Mouse (Mus musculus) hindbrain, embryonic 16.5 days (tissue): ENCODE data around the gene Mapk9. TPM values are rescaled to one million over a fixed set of nuclear protein-coding genes. Genes with fewer than 3 reads are reported as not detected.

Source experiments
- ATAC-seq: fragments of 200-750 bp; cut with Nextera tagmentation; 2 replicates; pipeline ENCODE4 v1.8.0; 2017; ENCODE audit warnings: moderate TSS enrichment, moderate library complexity
- H3K27ac ChIP-seq: fragments of 300-500 bp; sonication (generic); 2 replicates; pipeline ENCODE4 v1.5.1; 2014; ENCODE audit warnings: low read depth, mild to moderate bottlenecking, control low read depth, low read length, moderate library complexity
- H3K27me3 ChIP-seq: fragments of 300-500 bp; sonication (generic); replicated peaks from 2 replicates; pipeline ENCODE4 v1.6.1; 2014; ENCODE audit warnings: low read length; ENCODE audit not compliant: control insufficient read depth, insufficient read depth
- H3K36me3 ChIP-seq: fragments of 300-500 bp; sonication (generic); 2 replicates; pipeline ENCODE4 v1.6.1; 2014; ENCODE audit warnings: mild to moderate bottlenecking, low read length, moderate library complexity, mixed read lengths; ENCODE audit not compliant: control insufficient read depth, insufficient read depth
- H3K4me1 ChIP-seq: fragments of 300-500 bp; sonication (generic); 2 replicates; pipeline ENCODE4 v1.6.1; 2014; ENCODE audit warnings: low read depth, low read length; ENCODE audit not compliant: control insufficient read depth, insufficient read depth
- H3K4me2 ChIP-seq: fragments of 300-500 bp; sonication (generic); 2 replicates; pipeline ENCODE4 v1.6.1; 2014; ENCODE audit warnings: mild to moderate bottlenecking, low read length, control low read depth, moderate library complexity
- H3K4me3 ChIP-seq: fragments of 300-500 bp; sonication (generic); 2 replicates; pipeline ENCODE4 v1.5.1; 2014; ENCODE audit warnings: mild to moderate bottlenecking, low read length, control low read depth, moderate library complexity
- H3K9ac ChIP-seq: fragments of 300-500 bp; sonication (generic); 2 replicates; pipeline ENCODE4 v1.6.1; 2014; ENCODE audit warnings: low read depth, mild to moderate bottlenecking, control low read depth, low read length, moderate library complexity
- H3K9me3 ChIP-seq: fragments of 300-500 bp; sonication (generic); 2 replicates; pipeline ENCODE4 v1.6.1; 2014; ENCODE audit warnings: mild to moderate bottlenecking, low read length, moderate library complexity; ENCODE audit not compliant: control insufficient read depth
- WGBS: fragments of 180-500 bp; shearing (Covaris S2); extraction: QIAGEN DNeasy Blood & Tissue Kit; methylation state at CpG from one replicate; pipeline ENCODE4 v1.1.7; 2014; 5-methylcytosine and 5-hydroxymethylcytosine counted together
- microRNA-seq: library from miRNA; unstranded; fragments of <30 nt; microRNA quantifications from one replicate; pipeline ENCODE4, GENCODE M21; 2017
- polyA plus RNA-seq: library from polyadenylated mRNA; unstranded; fragments of >200 nt; fragmentation: Nextera tagmentation; extraction: Ambion mirVana; gene quantifications from 2 replicates; pipeline ENCODE4 v1.2.1, GENCODE M21; 2015

Gene Mapk9
- polyA plus RNA-seq, 1 experiment from 2014 or later, result 69.0 TPM

DNA sequence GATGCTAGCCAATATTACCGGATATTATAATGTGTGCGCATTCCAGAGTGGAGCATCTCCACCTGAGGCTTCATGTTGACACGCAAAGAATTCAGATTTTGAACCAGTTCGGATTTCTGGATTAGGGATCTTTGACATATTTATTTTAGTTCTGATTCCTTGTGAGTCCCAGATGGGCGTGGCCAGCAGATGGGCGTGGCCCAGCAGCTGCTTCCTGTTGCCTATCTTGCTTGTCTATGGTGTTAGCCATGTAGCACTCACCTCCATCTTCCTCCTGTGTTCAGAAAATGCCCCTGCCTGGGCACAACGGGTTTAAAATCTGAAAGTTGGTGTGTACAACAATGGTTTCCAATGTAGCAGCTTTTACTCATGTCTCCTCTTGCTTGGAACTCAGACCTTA lies 79.6 kb downstream of the Mapk9 start:
- Histone ChIP-seq H3K4me1 (peaks cover 9% of the 10 kb centered on the region; the same call in 1 of the 2 replicates), H3K4me2 (no peak overlapping the region), H3K9me3 (no peaks in the 10 kb centered on the region), H3K27me3 (no peaks in the 10 kb centered on the region), H3K27ac (no peak overlapping the region), H3K4me3 (no peak overlapping the region), H3K9ac (no peak overlapping the region), H3K36me3 (no peaks in the 10 kb centered on the region)
- no peak for ATAC-seq
- 86% methylated on average over 7 of the region's 7 CpGs for WGBS

DNA sequence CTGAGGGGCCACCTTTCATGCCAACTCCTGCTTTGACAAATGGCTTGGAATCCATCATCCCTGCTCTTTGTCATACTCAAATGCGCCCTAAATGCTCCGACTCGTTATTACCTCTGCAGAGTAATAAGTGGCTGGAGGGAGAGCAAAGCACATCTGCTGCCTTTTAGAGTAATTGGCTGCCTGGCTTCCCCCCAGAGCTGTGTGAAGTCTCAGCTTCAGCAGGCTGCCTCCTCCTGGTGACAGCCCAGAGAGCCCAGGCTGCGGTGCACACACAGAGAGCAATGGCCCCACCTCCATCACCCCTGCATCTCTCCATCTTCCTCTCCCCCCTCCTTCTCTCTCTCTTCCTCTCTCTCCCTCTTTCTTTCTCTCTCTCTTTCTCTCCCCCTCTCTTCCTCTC lies 80.6 kb downstream of the Mapk9 start:
- Histone ChIP-seq H3K9me3 (no peaks in the 10 kb centered on the region), H3K4me3 (no peak overlapping the region), H3K4me2 (peak overlapping the region; percentile 18; the same call in 1 of the 2 replicates), H3K27ac (peak overlapping the region; percentile 57), H3K27me3 (no peaks in the 10 kb centered on the region), H3K36me3 (no peaks in the 10 kb centered on the region), H3K4me1 (peaks cover 18% of the 10 kb centered on the region), H3K9ac (no peak overlapping the region)
- ATAC-seq, result peak; percentile 58
- 21% methylated on average over 4 of the region's 4 CpGs for WGBS

DNA sequence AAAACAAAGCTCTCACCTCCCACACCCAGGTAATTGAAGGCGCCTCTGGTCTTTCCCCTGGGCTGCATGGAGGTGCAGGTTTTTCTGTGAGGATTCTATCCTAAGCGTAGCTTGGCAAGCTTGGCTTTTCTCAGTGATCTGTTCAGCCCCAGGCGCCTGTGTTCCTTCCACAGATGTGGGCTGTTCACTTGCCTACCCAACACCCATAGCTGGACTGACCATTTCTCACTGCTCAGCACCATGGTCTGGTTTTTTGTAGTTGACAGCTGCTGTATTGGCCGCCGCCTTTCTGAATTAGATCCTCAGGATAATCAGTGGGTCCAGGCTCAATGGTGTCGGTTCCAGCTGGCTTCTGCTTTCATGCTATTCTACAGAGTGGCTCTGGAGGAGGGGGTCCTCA lies 81.1 kb downstream of the Mapk9 start:
- 0 out of 2 replicates have a peak, but pooled peaks have one; percentile 21 for ATAC-seq
- H3K9ac ChIP-seq, result no peak overlapping the region

DNA sequence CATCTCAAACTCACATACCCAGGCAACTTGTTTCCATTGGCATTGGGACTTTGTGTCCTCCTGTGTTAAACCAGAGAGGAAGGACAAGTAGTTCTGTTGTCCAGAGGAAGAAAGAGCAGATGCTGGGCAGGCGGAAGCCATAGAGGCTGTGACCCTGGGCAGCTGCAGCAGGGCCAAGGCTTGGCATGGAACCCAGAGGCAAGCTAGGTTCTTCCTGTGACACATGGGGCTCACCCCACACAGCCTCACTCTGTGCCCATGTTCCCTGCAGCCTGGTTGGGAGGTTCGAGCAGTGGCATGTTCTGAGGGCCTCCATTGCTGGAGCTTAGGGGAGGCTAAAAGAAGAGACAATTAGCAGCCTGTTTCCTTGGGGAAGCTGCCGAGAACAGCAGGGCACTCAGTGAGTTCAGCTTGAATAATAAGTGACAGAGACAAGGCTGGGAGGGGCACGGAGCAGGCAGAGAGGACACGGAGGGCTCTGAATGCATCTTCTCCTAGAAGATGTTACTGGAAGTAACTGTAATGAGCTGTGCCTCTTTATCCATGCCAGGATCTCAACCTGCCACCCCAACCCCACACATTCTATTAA lies 84.6 kb downstream of the Mapk9 start:
- no peak overlapping the region for H3K9ac ChIP-seq
- H3K4me1 ChIP-seq, result peaks cover 22% of the 10 kb centered on the region
- H3K9me3 ChIP-seq, result no peaks in the 10 kb centered on the region
- 25% methylated on average over 5 of the region's 5 CpGs for WGBS
- 0 out of 2 replicates have a peak, but pooled peaks have one; percentile 15 for ATAC-seq
- H3K4me3 ChIP-seq, result no peak overlapping the region
- peak overlapping the region; percentile 49; the same call in 1 of the 2 replicates for H3K27ac ChIP-seq
- H3K4me2 ChIP-seq, result no peak overlapping the region
- no peaks in the 10 kb centered on the region for H3K27me3 ChIP-seq
- no peaks in the 10 kb centered on the region for H3K36me3 ChIP-seq

More for the DNA sequence above, 81.1 kb downstream of the Mapk9 start:
- Histone ChIP-seq H3K4me1 (peaks cover 22% of the 10 kb centered on the region), H3K36me3 (no peaks in the 10 kb centered on the region), H3K9me3 (no peaks in the 10 kb centered on the region), H3K4me3 (no peak overlapping the region), H3K27me3 (no peaks in the 10 kb centered on the region), H3K4me2 (no peak overlapping the region), H3K27ac (no peak overlapping the region)
- 63% methylated on average over 6 of the region's 6 CpGs for WGBS

DNA sequence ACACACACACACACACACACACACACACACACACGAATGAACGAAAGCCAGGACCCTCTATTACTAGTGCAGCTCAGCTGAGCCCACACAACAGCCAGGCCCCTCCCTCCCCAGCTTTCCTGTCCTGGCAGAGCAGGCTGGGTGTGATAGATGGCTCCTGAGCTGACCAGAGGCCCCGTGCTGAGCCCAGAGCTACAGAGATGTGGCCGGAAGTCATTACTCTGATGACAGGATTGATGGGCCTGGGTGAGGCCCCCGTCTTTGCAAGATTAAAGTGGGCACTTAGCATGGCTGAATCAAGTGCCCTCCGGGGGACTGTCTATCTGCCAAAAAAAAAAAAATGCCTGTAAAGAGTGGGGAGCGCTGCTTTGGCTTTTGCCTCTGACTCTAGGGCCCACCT lies 85.3 kb downstream of the Mapk9 start:
- H3K27me3 ChIP-seq, result no peaks in the 10 kb centered on the region
- no peaks in the 10 kb centered on the region for H3K9me3 ChIP-seq
- H3K4me2 ChIP-seq, result no peak overlapping the region
- ATAC-seq, result peak; percentile 76
- H3K27ac ChIP-seq, result peak overlapping the region; percentile 44
- H3K4me3 ChIP-seq, result no peak overlapping the region
- H3K36me3 ChIP-seq, result no peaks in the 10 kb centered on the region
- H3K9ac ChIP-seq, result 0 out of 2 replicates have a peak overlapping the region, but pooled peaks have one; percentile 17
- H3K4me1 ChIP-seq, result peaks cover 22% of the 10 kb centered on the region
- WGBS, result 16% methylated on average over 7 of the region's 7 CpGs

DNA sequence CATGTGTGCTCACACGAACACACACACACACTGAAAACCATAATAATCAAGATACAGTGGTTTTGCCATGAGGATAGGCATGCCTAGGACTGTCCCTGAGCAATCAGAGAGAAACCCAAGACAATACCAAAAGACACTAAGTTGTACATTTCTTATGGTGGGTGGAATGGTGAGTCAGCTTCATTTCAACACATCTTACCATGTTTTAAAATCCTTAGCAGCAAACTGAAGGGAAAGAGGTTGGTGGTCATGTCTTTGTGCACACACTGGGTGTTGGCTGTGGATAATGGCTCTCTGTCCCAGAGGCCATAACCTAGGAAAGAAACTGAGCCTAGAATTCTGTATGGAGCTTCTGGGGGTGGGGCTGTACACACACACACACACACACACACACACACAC lies 87.3 kb downstream of the Mapk9 start:
- no peak for ATAC-seq
- H3K4me1 ChIP-seq, result peaks cover 17% of the 10 kb centered on the region
- no peak overlapping the region for H3K4me2 ChIP-seq
- no peaks in the 10 kb centered on the region for H3K27me3 ChIP-seq
- H3K9me3 ChIP-seq, result no peaks in the 10 kb centered on the region
- H3K9ac ChIP-seq, result no peak overlapping the region
- H3K36me3 ChIP-seq, result no peaks in the 10 kb centered on the region
- H3K4me3 ChIP-seq, result no peak overlapping the region
- 70% methylated on average over 1 of the region's 1 CpGs for WGBS
- H3K27ac ChIP-seq, result no peak overlapping the region

DNA sequence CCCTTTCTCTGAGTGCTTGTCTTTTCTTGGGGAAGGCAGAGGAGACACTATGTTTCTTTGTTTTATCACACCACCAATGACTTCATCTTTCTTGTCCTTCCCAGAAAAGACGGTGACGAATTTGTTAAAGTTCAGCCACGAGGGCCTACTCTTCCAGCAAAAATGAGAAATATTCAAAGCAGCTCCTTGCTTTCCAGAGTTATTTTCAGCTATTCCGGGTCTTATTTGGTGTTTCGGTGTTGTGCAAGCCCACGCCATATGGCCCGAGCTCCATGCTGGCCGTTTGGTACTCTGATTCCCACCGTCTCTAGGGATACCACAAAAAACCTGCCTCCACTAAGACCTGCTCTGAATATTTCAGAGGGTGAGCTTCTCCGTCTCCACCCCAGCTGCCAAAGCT lies 87.8 kb downstream of the Mapk9 start:
- H3K4me3 ChIP-seq, result no peak overlapping the region
- no peaks in the 10 kb centered on the region for H3K9me3 ChIP-seq
- H3K4me2 ChIP-seq, result no peak overlapping the region
- ATAC-seq, result no peak
- H3K27me3 ChIP-seq, result no peaks in the 10 kb centered on the region
- H3K4me1 ChIP-seq, result peaks cover 20% of the 10 kb centered on the region
- no peak overlapping the region for H3K9ac ChIP-seq
- H3K36me3 ChIP-seq, result no peaks in the 10 kb centered on the region
- H3K27ac ChIP-seq, result no peak overlapping the region
- 49% methylated on average over 10 of the region's 10 CpGs for WGBS

Small RNA genes within 50 kb of the gene (microRNA-seq; reads per million reads assigned to microRNA genes)
- not detected for gene Gm23492

Other genes with a start within 250 kb of the Mapk9 start
- 1.5 and 1.9 TPM in 2 replicates for gene Flt4, start 237.5 kb upstream of the Mapk9 start, polyA plus RNA-seq
- gene Scgb3a1, start 183.1 kb upstream of the Mapk9 start, polyA plus RNA-seq, result not detected in 2 replicates
- gene Cnot6, start 134.0 kb upstream of the Mapk9 start, polyA plus RNA-seq, result 30.1 and 36.1 TPM in 2 replicates
- gene Gfpt2, start 52.6 kb upstream of the Mapk9 start, polyA plus RNA-seq, result 6.3 and 7.2 TPM in 2 replicates
- 34.7 and 36.5 TPM in 2 replicates for gene Rasgef1c, start 55.1 kb downstream of the Mapk9 start, polyA plus RNA-seq
- 32.6 and 46.6 TPM in 2 replicates for gene Rnf130, start 178.6 kb downstream of the Mapk9 start, polyA plus RNA-seq